Mouse (Mus musculus) intestine, postnatal 0 days (tissue): ENCODE measurements around the gene Mrpl14. TPM values are rescaled to one million over a fixed set of nuclear protein-coding genes. Genes with fewer than 3 reads are reported as not detected.
A peak's percentile ranks its signal among the peaks of the same experiment; 100 is the strongest.

Experiments
- ATAC-seq: fragments of 200-750 bp; cut with Nextera tagmentation; 2 replicates; pipeline ENCODE4 v1.8.0; 2017; ENCODE audit warnings: mild to moderate bottlenecking, moderate TSS enrichment, moderate library complexity
- H3K27ac ChIP-seq: fragments of 300-500 bp; sonication (generic); 2 replicates; pipeline ENCODE4 v1.5.1; 2014; ENCODE audit warnings: mild to moderate bottlenecking, low read depth, low read length, moderate library complexity
- H3K27me3 ChIP-seq: fragments of 300-500 bp; sonication (generic); replicated peaks from 2 replicates; pipeline ENCODE4 v1.6.1; 2014; ENCODE audit warnings: low read length, mixed read lengths; ENCODE audit not compliant: control insufficient read depth, insufficient read depth
- H3K36me3 ChIP-seq: fragments of 300-500 bp; sonication (generic); 2 replicates; pipeline ENCODE4 v1.6.1; 2014; ENCODE audit warnings: mild to moderate bottlenecking, moderate library complexity; ENCODE audit not compliant: control insufficient read depth, insufficient read depth
- H3K4me1 ChIP-seq: fragments of 300-500 bp; sonication (generic); replicated peaks from 2 replicates; pipeline ENCODE4 v1.6.1; 2014; ENCODE audit warnings: antibody characterized with exemption, low read length, mixed read lengths; ENCODE audit not compliant: control insufficient read depth, insufficient read depth
- H3K4me2 ChIP-seq: fragments of 300-500 bp; sonication (generic); replicated peaks from 2 replicates; pipeline ENCODE4 v1.6.1; 2014; ENCODE audit warnings: low read depth, mild to moderate bottlenecking, moderate library complexity
- H3K4me3 ChIP-seq: fragments of 300-500 bp; sonication (generic); 2 replicates; pipeline ENCODE4 v1.5.1; 2014; ENCODE audit warnings: low read depth, low read length
- H3K9ac ChIP-seq: fragments of 300-500 bp; sonication (generic); 2 replicates; pipeline ENCODE4 v1.6.1; 2014; ENCODE audit warnings: mild to moderate bottlenecking, low read depth, low read length
- H3K9me3 ChIP-seq: fragments of 300-500 bp; sonication (generic); 2 replicates; pipeline ENCODE4 v1.6.1; 2016; ENCODE audit warnings: mixed run types; ENCODE audit not compliant: control insufficient read depth
- CTCF ChIP-seq: sonication (generic); IDR thresholded peaks from 2 replicates; pipeline ENCODE4 v1.5.1; 2016; ENCODE audit warnings: low read depth, mild to moderate bottlenecking, control low read depth, antibody characterized with exemption, moderate library complexity
- WGBS: fragments of 180-500 bp; shearing (Covaris S2); extraction: QIAGEN DNeasy Blood & Tissue Kit; methylation state at CpG from one replicate; pipeline ENCODE4 v1.1.7; 2014; 5-methylcytosine and 5-hydroxymethylcytosine counted together
- polyA plus RNA-seq: library from polyadenylated mRNA; unstranded; fragments of >200 nt; fragmentation: Nextera tagmentation; extraction: Ambion mirVana; gene quantifications from 2 replicates; pipeline ENCODE4 v1.2.1, GENCODE M21; 2015

The Mrpl14 gene
- polyA plus RNA-seq, 1 experiment from 2014 or later, result 127 TPM

DNA sequence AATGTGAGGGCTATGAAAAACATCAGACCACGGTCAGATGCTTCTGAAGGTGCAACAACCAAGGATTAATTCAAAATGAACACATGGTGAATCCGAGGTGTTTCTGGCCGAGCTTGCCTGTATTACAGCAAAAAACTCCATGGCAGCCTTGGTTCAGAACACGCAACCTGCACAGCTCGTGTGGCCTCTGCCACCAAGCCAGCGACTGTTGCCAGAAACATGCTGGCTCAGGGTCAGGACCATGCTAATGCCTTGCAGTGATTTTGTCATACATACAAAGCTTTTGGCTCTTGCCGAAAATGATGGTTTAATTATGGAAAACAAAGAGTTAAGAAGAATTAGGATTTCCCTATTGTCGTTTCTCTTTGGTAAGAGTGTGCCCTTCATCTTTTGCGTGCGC is 18.1 kb upstream of the Mrpl14 start:
- H3K27me3 ChIP-seq, result no peaks in the 10 kb centered on the region
- no peak for TF ChIP-seq CTCF
- WGBS, result 89% methylated on average over 10 of the region's 10 CpGs

GRCm38 (mm10) chr17:45671821-45672220 is 14.3 kb upstream of the Mrpl14 start:
- ATAC-seq, result no peak
- Histone ChIP-seq H3K27me3 (no peaks in the 10 kb centered on the region), H3K4me3 (no peak overlapping the region), H3K9ac (no peak overlapping the region), H3K9me3 (no peaks in the 10 kb centered on the region), H3K4me1 (no peaks in the 10 kb centered on the region), H3K4me2 (no peak overlapping the region), H3K27ac (no peak overlapping the region), H3K36me3 (peaks cover 48% of the 10 kb centered on the region)
- peak; percentile 66 for TF ChIP-seq CTCF
- 90% methylated on average over 1 of the region's 1 CpGs for WGBS

More for the DNA sequence above, 18.1 kb upstream of the Mrpl14 start:
- Histone ChIP-seq H3K27ac (no peak overlapping the region), H3K9ac (no peak overlapping the region), H3K4me2 (no peak overlapping the region), H3K36me3 (peaks cover 55% of the 10 kb centered on the region), H3K4me1 (no peaks in the 10 kb centered on the region), H3K9me3 (no peaks in the 10 kb centered on the region), H3K4me3 (no peak overlapping the region)
- no peak for ATAC-seq

GRCm38 (mm10) chr17:45672598-45672997 is 13.5 kb upstream of the Mrpl14 start:
- no peak for ATAC-seq
- Histone ChIP-seq H3K9ac (no peak overlapping the region), H3K9me3 (no peaks in the 10 kb centered on the region), H3K27me3 (no peaks in the 10 kb centered on the region), H3K4me2 (no peak overlapping the region), H3K4me1 (no peaks in the 10 kb centered on the region), H3K36me3 (peaks cover 48% of the 10 kb centered on the region), H3K4me3 (no peak overlapping the region), H3K27ac (no peak overlapping the region)
- no peak for TF ChIP-seq CTCF
- WGBS, result 96% methylated on average over 2 of the region's 2 CpGs

DNA sequence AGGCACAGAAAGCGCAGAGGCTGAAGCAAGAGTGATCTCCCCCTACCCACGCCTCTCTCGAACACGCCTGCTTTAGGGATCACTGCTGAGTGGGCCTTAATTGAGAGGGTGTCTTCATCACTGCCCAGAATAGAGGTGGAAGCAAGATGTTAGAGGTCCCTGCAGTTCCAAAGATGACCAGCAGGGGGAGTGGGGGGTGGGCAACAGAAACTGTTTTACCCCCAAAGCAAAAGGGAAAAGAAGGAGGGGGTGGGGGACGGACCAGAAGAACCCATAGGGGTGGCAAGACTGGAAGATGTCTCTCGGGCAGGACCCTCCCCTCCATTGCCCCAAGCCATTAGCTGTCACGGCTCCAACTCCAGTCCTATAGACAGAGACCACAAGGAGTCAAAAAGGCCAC is 8.0 kb upstream of the Mrpl14 start:
- H3K9ac ChIP-seq, result no peak overlapping the region
- H3K36me3 ChIP-seq, result peaks cover 31% of the 10 kb centered on the region
- TF ChIP-seq CTCF, result peak; percentile 88
- no peaks in the 10 kb centered on the region for H3K4me1 ChIP-seq
- H3K27ac ChIP-seq, result no peak overlapping the region
- H3K9me3 ChIP-seq, result no peaks in the 10 kb centered on the region
- no peak for ATAC-seq
- no peaks in the 10 kb centered on the region for H3K27me3 ChIP-seq
- 45% methylated on average over 7 of the region's 7 CpGs for WGBS
- no peak overlapping the region for H3K4me2 ChIP-seq
- H3K4me3 ChIP-seq, result no peak overlapping the region

GRCm38 (mm10) chr17:45680391-45680980 is 5.6 kb upstream of the Mrpl14 start:
- Histone ChIP-seq H3K27me3 (no peaks in the 10 kb centered on the region), H3K4me1 (no peaks in the 10 kb centered on the region), H3K9me3 (no peaks in the 10 kb centered on the region), H3K36me3 (peaks cover 13% of the 10 kb centered on the region; the same call in 1 of the 2 replicates), H3K9ac (peak overlapping the region; percentile 37; the same call in 1 of the 2 replicates), H3K4me3 (no peak overlapping the region), H3K4me2 (peak overlapping the region; percentile 44), H3K27ac (no peak overlapping the region)
- TF ChIP-seq CTCF, result no peak
- 56% methylated on average over 8 of the region's 8 CpGs for WGBS
- peak; percentile 48 for ATAC-seq

DNA sequence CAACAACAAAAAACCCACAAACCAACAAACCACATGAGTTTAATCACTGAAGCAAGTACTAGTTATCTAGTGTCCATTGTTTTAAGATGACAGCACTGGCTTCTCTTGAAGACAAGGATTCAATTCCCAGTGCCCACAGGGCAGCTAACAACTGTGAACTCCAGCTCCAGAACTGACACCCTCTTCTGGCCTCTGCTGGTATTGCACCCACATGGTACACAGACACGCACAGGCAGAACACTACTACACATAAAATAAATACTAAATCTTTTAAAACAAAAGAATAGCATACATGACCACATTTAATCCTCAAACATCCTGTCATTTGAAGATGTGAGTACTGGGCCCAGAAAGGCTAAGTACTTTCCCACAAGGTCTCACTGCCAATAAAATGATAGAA is 4.5 kb upstream of the Mrpl14 start:
- Histone ChIP-seq H3K4me2 (no peak overlapping the region), H3K4me1 (no peaks in the 10 kb centered on the region), H3K9me3 (no peaks in the 10 kb centered on the region), H3K9ac (no peak overlapping the region), H3K36me3 (peaks cover 12% of the 10 kb centered on the region; the same call in 1 of the 2 replicates), H3K27me3 (no peaks in the 10 kb centered on the region), H3K27ac (no peak overlapping the region), H3K4me3 (no peak overlapping the region)
- ATAC-seq, result no peak
- WGBS, result 97% methylated on average over 1 of the region's 1 CpGs
- TF ChIP-seq CTCF, result peak; percentile 55
